Mouse (Mus musculus): ENCODE results near the gene Dchs2. TPM values are rescaled to one million over a fixed set of nuclear protein-coding genes. Genes with fewer than 3 reads are reported as not detected.

The Dchs2 gene
- total and polyA plus RNA-seq, 2 experiments from 2014 or later, result 0.55 to 10.5 TPM

GRCm38 (mm10) chr3:83147273-83148054 is 19.7 kb downstream of the Dchs2 start:
- no peak for TF ChIP-seq CTCF (IDR thresholded peaks at IDR 0.05; ENCODE audit: low read depth)
- Histone ChIP-seq H3K4me3 (ENCODE audit: low read length) (no peak overlapping the region), H3K36me3 (ENCODE audit: insufficient read depth, low read length) (no peaks in the 10 kb centered on the region), H3K27me3 (ENCODE audit: insufficient read depth, low read length) (no peaks in the 10 kb centered on the region), H3K27ac (no peak overlapping the region), H3K9ac (replicated peaks; ENCODE audit: low read length) (no peak overlapping the region), H3K9me3 (ENCODE audit: low read length) (no peaks in the 10 kb centered on the region), H3K4me2 (ENCODE audit: low read depth, low read length) (no peak overlapping the region), H3K4me1 (ENCODE audit: insufficient read depth, low read length) (peaks cover 5% of the 10 kb centered on the region; the same call in 1 of the 2 replicates)
- no peak for DNase-seq (ENCODE audit: low spot score)
- 66% methylated on average over 6 of the region's 6 CpGs for WGBS
- ATAC-seq, result no peak

- Histone ChIP-seq H3K27ac (no peak overlapping the region), H3K9me3 (ENCODE audit: low read length) (no peaks in the 10 kb centered on the region), H3K9ac (replicated peaks; ENCODE audit: low read length) (no peak overlapping the region), H3K4me3 (ENCODE audit: low read length) (no peak overlapping the region), H3K4me1 (ENCODE audit: insufficient read depth, low read length) (peaks cover 5% of the 10 kb centered on the region; the same call in 1 of the 2 replicates), H3K36me3 (ENCODE audit: insufficient read depth, low read length) (no peaks in the 10 kb centered on the region), H3K4me2 (ENCODE audit: low read depth, low read length) (no peak overlapping the region), H3K27me3 (ENCODE audit: insufficient read depth, low read length) (no peaks in the 10 kb centered on the region)
- ATAC-seq (no peak), DNase-seq (ENCODE audit: low spot score) (no peak)
- 11% methylated on average over 4 of the region's 4 CpGs for WGBS
- no peak for TF ChIP-seq CTCF (IDR thresholded peaks at IDR 0.05; ENCODE audit: low read depth)
These were observed 20.3 kb downstream of the Dchs2 start for GRCm38 (mm10) chr3:83148055-83148447.

GRCm38 (mm10) chr3:83148508-83148907 is 20.8 kb downstream of the Dchs2 start:
- no peak overlapping the region for H3K4me3 ChIP-seq (ENCODE audit: low read length)
- WGBS, result 57% methylated on average over 3 of the region's 3 CpGs
- no peak overlapping the region for H3K9ac ChIP-seq (replicated peaks; ENCODE audit: low read length)
- H3K27me3 ChIP-seq (ENCODE audit: insufficient read depth, low read length), result no peaks in the 10 kb centered on the region
- DNase-seq (ENCODE audit: low spot score), result no peak
- H3K36me3 ChIP-seq (ENCODE audit: insufficient read depth, low read length), result no peaks in the 10 kb centered on the region
- no peak for TF ChIP-seq CTCF (IDR thresholded peaks at IDR 0.05; ENCODE audit: low read depth)
- no peaks in the 10 kb centered on the region for H3K9me3 ChIP-seq (ENCODE audit: low read length)
- H3K27ac ChIP-seq, result no peak overlapping the region
- no peak for ATAC-seq
- H3K4me1 ChIP-seq (ENCODE audit: insufficient read depth, low read length), result peaks cover 5% of the 10 kb centered on the region; the same call in 1 of the 2 replicates
- H3K4me2 ChIP-seq (ENCODE audit: low read depth, low read length), result no peak overlapping the region

GRCm38 (mm10) chr3:83155600-83155999 is 27.9 kb downstream of the Dchs2 start:
- Histone ChIP-seq H3K9ac (replicated peaks; ENCODE audit: low read length) (no peak overlapping the region), H3K9me3 (ENCODE audit: low read length) (no peaks in the 10 kb centered on the region), H3K4me1 (ENCODE audit: insufficient read depth, low read length) (no peaks in the 10 kb centered on the region), H3K4me3 (ENCODE audit: low read length) (no peak overlapping the region), H3K36me3 (ENCODE audit: insufficient read depth, low read length) (no peaks in the 10 kb centered on the region), H3K4me2 (ENCODE audit: low read depth, low read length) (no peak overlapping the region), H3K27me3 (ENCODE audit: insufficient read depth, low read length) (no peaks in the 10 kb centered on the region), H3K27ac (no peak overlapping the region)
- ATAC-seq (peak; percentile 73), DNase-seq (ENCODE audit: low spot score) (peak; percentile 43)
- no peak for TF ChIP-seq CTCF (IDR thresholded peaks at IDR 0.05; ENCODE audit: low read depth)
- 22% methylated on average over 4 of the region's 4 CpGs for WGBS

- no peak for TF ChIP-seq CTCF (IDR thresholded peaks at IDR 0.05; ENCODE audit: low read depth)
- 62% methylated on average over 4 of the region's 4 CpGs for WGBS
These were observed 28.4 kb downstream of the Dchs2 start for GRCm38 (mm10) chr3:83156165-83156564.

GRCm38 (mm10) chr3:83161542-83162231 is 33.9 kb downstream of the Dchs2 start:
- 59% methylated on average over 6 of the region's 6 CpGs for WGBS
- no peaks in the 10 kb centered on the region for H3K27me3 ChIP-seq (ENCODE audit: insufficient read depth, low read length)

More at GRCm38 (mm10) chr3:83156165-83156564, 28.4 kb downstream of the Dchs2 start:
- H3K4me1 ChIP-seq (ENCODE audit: insufficient read depth, low read length), result no peaks in the 10 kb centered on the region
- no peak for ATAC-seq
- H3K9me3 ChIP-seq (ENCODE audit: low read length), result no peaks in the 10 kb centered on the region
- H3K27me3 ChIP-seq (ENCODE audit: insufficient read depth, low read length), result no peaks in the 10 kb centered on the region
- H3K36me3 ChIP-seq (ENCODE audit: insufficient read depth, low read length), result no peaks in the 10 kb centered on the region
- no peak overlapping the region for H3K4me2 ChIP-seq (ENCODE audit: low read depth, low read length)
- H3K9ac ChIP-seq (replicated peaks; ENCODE audit: low read length), result no peak overlapping the region
- no peak overlapping the region for H3K4me3 ChIP-seq (ENCODE audit: low read length)
- H3K27ac ChIP-seq, result no peak overlapping the region
- DNase-seq (ENCODE audit: low spot score), result no peak

More at GRCm38 (mm10) chr3:83161542-83162231, 33.9 kb downstream of the Dchs2 start:
- TF ChIP-seq CTCF (IDR thresholded peaks at IDR 0.05; ENCODE audit: low read depth), result no peak
- Histone ChIP-seq H3K9me3 (ENCODE audit: low read length) (no peaks in the 10 kb centered on the region), H3K4me3 (ENCODE audit: low read length) (no peak overlapping the region), H3K27ac (no peak overlapping the region), H3K9ac (replicated peaks; ENCODE audit: low read length) (no peak overlapping the region), H3K4me2 (ENCODE audit: low read depth, low read length) (no peak overlapping the region), H3K36me3 (ENCODE audit: insufficient read depth, low read length) (no peaks in the 10 kb centered on the region), H3K4me1 (ENCODE audit: insufficient read depth, low read length) (no peaks in the 10 kb centered on the region)
- peak; percentile 55; the same call in 1 of the 2 replicates for ATAC-seq
- no peak for DNase-seq (ENCODE audit: low spot score)
